Mouse (Mus musculus): Measurements from ENCODE around the gene Nhp2. TPM values are rescaled to one million over a fixed set of nuclear protein-coding genes. Genes with fewer than 3 reads are reported as not detected.

Nhp2 gene
- polyA plus RNA-seq (2015; fragmentation: Nextera tagmentation; extraction: Ambion mirVana), result 91.5 and 95.2 TPM in 2 replicates

GRCm38 (mm10) chr11:51619409-51620060 is at the start of gene Nhp2:
Nhp2 (plus strand) TSS chr11:51619735.
- Histone ChIP-seq H3K27me3 (replicated peaks) (no peaks in the 10 kb centered on the region), H3K4me1 (peaks cover 30% of the 10 kb centered on the region), H3K9ac (peak within 1 kb of the TSS; percentile 66), H3K36me3 (replicated peaks) (peaks cover 19% of the 10 kb centered on the region), H3K4me3 (peak within 1 kb of the TSS; percentile 87), H3K9me3 (no peaks in the 10 kb centered on the region), H3K4me2 (peak within 1 kb of the TSS; percentile 71), H3K27ac (peak within 1 kb of the TSS; percentile 39; the same call in 1 of the 2 replicates)
- under 1% methylated on average over 51 of the region's 51 CpGs for WGBS
- ATAC-seq (replicated peaks), result peak; percentile 95

- no peak overlapping the region for H3K27ac ChIP-seq
- 64% methylated on average over 4 of the region's 4 CpGs for WGBS
- no peak overlapping the region for H3K4me3 ChIP-seq
- H3K4me2 ChIP-seq, result no peak overlapping the region
- H3K9ac ChIP-seq, result no peak overlapping the region
- ATAC-seq (replicated peaks), result no peak
- no peaks in the 10 kb centered on the region for H3K9me3 ChIP-seq
- H3K36me3 ChIP-seq (replicated peaks), result no peaks in the 10 kb centered on the region
- no peaks in the 10 kb centered on the region for H3K27me3 ChIP-seq (replicated peaks)
- H3K4me1 ChIP-seq, result no peaks in the 10 kb centered on the region
These were observed 43.1 kb upstream of the Nhp2 start for GRCm38 (mm10) chr11:51576454-51576853.

- Histone ChIP-seq H3K4me2 (no peak overlapping the region), H3K36me3 (replicated peaks) (no peaks in the 10 kb centered on the region), H3K27me3 (replicated peaks) (no peaks in the 10 kb centered on the region), H3K27ac (no peak overlapping the region), H3K9me3 (no peaks in the 10 kb centered on the region), H3K9ac (no peak overlapping the region), H3K4me1 (no peaks in the 10 kb centered on the region), H3K4me3 (no peak overlapping the region)
- ATAC-seq (replicated peaks), result no peak
- 85% methylated on average over 7 of the region's 7 CpGs for WGBS
These were observed 41.9 kb upstream of the Nhp2 start for GRCm38 (mm10) chr11:51577587-51577986.

GRCm38 (mm10) chr11:51579024-51579423 is 40.5 kb upstream of the Nhp2 start:
- 69% methylated on average over 4 of the region's 4 CpGs for WGBS
- Histone ChIP-seq H3K27ac (no peak overlapping the region), H3K36me3 (replicated peaks) (no peaks in the 10 kb centered on the region), H3K9ac (no peak overlapping the region), H3K4me2 (no peak overlapping the region), H3K9me3 (no peaks in the 10 kb centered on the region), H3K4me3 (no peak overlapping the region), H3K27me3 (replicated peaks) (no peaks in the 10 kb centered on the region), H3K4me1 (peaks cover 6% of the 10 kb centered on the region)
- ATAC-seq (replicated peaks), result no peak

- Histone ChIP-seq H3K9me3 (no peaks in the 10 kb centered on the region), H3K36me3 (replicated peaks) (peaks cover 7% of the 10 kb centered on the region; the same call in 1 of the 2 replicates), H3K27me3 (replicated peaks) (no peaks in the 10 kb centered on the region), H3K4me2 (no peak overlapping the region), H3K4me1 (peaks cover 24% of the 10 kb centered on the region), H3K27ac (no peak overlapping the region), H3K9ac (no peak overlapping the region), H3K4me3 (no peak overlapping the region)
- ATAC-seq (replicated peaks), result no peak
- 22% methylated on average over 8 of the region's 8 CpGs for WGBS
These were observed 36.8 kb upstream of the Nhp2 start for GRCm38 (mm10) chr11:51582713-51583112.

GRCm38 (mm10) chr11:51584057-51584430 is 35.5 kb upstream of the Nhp2 start:
- Histone ChIP-seq H3K4me2 (peak overlapping the region; percentile 63), H3K27ac (peak overlapping the region; percentile 95), H3K36me3 (replicated peaks) (peaks cover 19% of the 10 kb centered on the region; the same call in 1 of the 2 replicates), H3K4me3 (peak overlapping the region; percentile 57), H3K4me1 (peaks cover 24% of the 10 kb centered on the region), H3K9me3 (no peaks in the 10 kb centered on the region), H3K9ac (peak overlapping the region; percentile 72), H3K27me3 (replicated peaks) (no peaks in the 10 kb centered on the region)
- peak; percentile 48 for ATAC-seq (replicated peaks)
- WGBS, result 5% methylated on average over 9 of the region's 9 CpGs

GRCm38 (mm10) chr11:51584431-51585248 is 34.9 kb upstream of the Nhp2 start, which contains the start of gene Phykpl:
Phykpl (plus strand) TSS chr11:51584757.
- H3K4me3 ChIP-seq, result peak within 1 kb of the TSS; percentile 57
- H3K27me3 ChIP-seq (replicated peaks), result no peaks in the 10 kb centered on the region
- ATAC-seq (replicated peaks), result peak; percentile 95
- peaks cover 24% of the 10 kb centered on the region for H3K4me1 ChIP-seq
- H3K27ac ChIP-seq, result peak within 1 kb of the TSS; percentile 95
- peaks cover 23% of the 10 kb centered on the region; the same call in 1 of the 2 replicates for H3K36me3 ChIP-seq (replicated peaks)
- peak within 1 kb of the TSS; percentile 72 for H3K9ac ChIP-seq
- peak within 1 kb of the TSS; percentile 63 for H3K4me2 ChIP-seq
- under 1% methylated on average over 59 of the region's 59 CpGs for WGBS
- H3K9me3 ChIP-seq, result no peaks in the 10 kb centered on the region

GRCm38 (mm10) chr11:51585608-51586252 is 33.8 kb upstream of the Nhp2 start:
- ATAC-seq (replicated peaks), result 0 out of 2 replicates have a peak, but pooled peaks have one; percentile 4
- H3K27me3 ChIP-seq (replicated peaks), result no peaks in the 10 kb centered on the region

GRCm38 (mm10) chr11:51586411-51586810 is 33.1 kb upstream of the Nhp2 start:
- no peak overlapping the region for H3K9ac ChIP-seq
- no peak for ATAC-seq (replicated peaks)
- H3K4me1 ChIP-seq, result peaks cover 24% of the 10 kb centered on the region
- H3K4me2 ChIP-seq, result no peak overlapping the region
- H3K9me3 ChIP-seq, result no peaks in the 10 kb centered on the region
- no peaks in the 10 kb centered on the region for H3K27me3 ChIP-seq (replicated peaks)
- H3K27ac ChIP-seq, result no peak overlapping the region
- peaks cover 23% of the 10 kb centered on the region; the same call in 1 of the 2 replicates for H3K36me3 ChIP-seq (replicated peaks)
- no peak overlapping the region for H3K4me3 ChIP-seq
- 93% methylated on average over 13 of the region's 13 CpGs for WGBS

More at GRCm38 (mm10) chr11:51585608-51586252, 33.8 kb upstream of the Nhp2 start:
- Histone ChIP-seq H3K36me3 (replicated peaks) (peaks cover 23% of the 10 kb centered on the region; the same call in 1 of the 2 replicates), H3K9ac (0 out of 2 replicates have a peak overlapping the region, but pooled peaks have one; percentile 72), H3K4me1 (peaks cover 24% of the 10 kb centered on the region), H3K4me3 (peak overlapping the region; percentile 57), H3K4me2 (peak overlapping the region; percentile 63), H3K27ac (peak overlapping the region; percentile 95), H3K9me3 (no peaks in the 10 kb centered on the region)
- WGBS, result 65% methylated on average over 8 of the region's 8 CpGs

GRCm38 (mm10) chr11:51587059-51587458 is 32.5 kb upstream of the Nhp2 start:
- peaks cover 23% of the 10 kb centered on the region; the same call in 1 of the 2 replicates for H3K36me3 ChIP-seq (replicated peaks)
- H3K4me2 ChIP-seq, result no peak overlapping the region
- no peak overlapping the region for H3K27ac ChIP-seq
- peaks cover 24% of the 10 kb centered on the region for H3K4me1 ChIP-seq
- 81% methylated on average over 1 of the region's 1 CpGs for WGBS
- H3K9ac ChIP-seq, result no peak overlapping the region
- H3K27me3 ChIP-seq (replicated peaks), result no peaks in the 10 kb centered on the region
- H3K9me3 ChIP-seq, result no peaks in the 10 kb centered on the region
- H3K4me3 ChIP-seq, result no peak overlapping the region
- no peak for ATAC-seq (replicated peaks)

- Histone ChIP-seq H3K4me1 (peaks cover 19% of the 10 kb centered on the region), H3K27me3 (replicated peaks) (no peaks in the 10 kb centered on the region), H3K4me3 (no peak overlapping the region), H3K36me3 (replicated peaks) (peaks cover 34% of the 10 kb centered on the region), H3K27ac (no peak overlapping the region), H3K9me3 (no peaks in the 10 kb centered on the region), H3K4me2 (no peak overlapping the region), H3K9ac (no peak overlapping the region)
- no peak for ATAC-seq (replicated peaks)
- WGBS, result 96% methylated on average over 3 of the region's 3 CpGs
These were observed 30.7 kb upstream of the Nhp2 start for GRCm38 (mm10) chr11:51588833-51589232.

- no peak overlapping the region for H3K4me3 ChIP-seq
- no peak overlapping the region for H3K4me2 ChIP-seq
- no peaks in the 10 kb centered on the region for H3K27me3 ChIP-seq (replicated peaks)
- no peaks in the 10 kb centered on the region for H3K9me3 ChIP-seq
- ATAC-seq (replicated peaks), result no peak
- peaks cover 40% of the 10 kb centered on the region for H3K36me3 ChIP-seq (replicated peaks)
- H3K4me1 ChIP-seq, result peaks cover 14% of the 10 kb centered on the region
- H3K27ac ChIP-seq, result no peak overlapping the region
- H3K9ac ChIP-seq, result no peak overlapping the region
These were observed 29.5 kb upstream of the Nhp2 start for GRCm38 (mm10) chr11:51590002-51590401.

All from midbrain, embryonic 15.5 days (tissue).